21 mouse cellular contexts compared by ENCODE assay signal in genomic region chr1:134198197-134198995, GRCm38 (mm10). TPM values are rescaled to one million over a fixed set of nuclear protein-coding genes. Genes with fewer than 3 reads are reported as not detected.
DNase-seq lines count a peak whose midpoint lies in the region; ATAC-seq and TF ChIP-seq lines count a peak whose summit lies in the region.
"Had no signal": no experiment of that assay in that cellular context is flagged by ENCODE, and none has a peak within 500 bp of the region (broad histone marks: within the 10 kb centered on the region; RNA-seq: fewer than 3 reads in every experiment).

No protein-coding gene starts in this region.

- no peak overlapping the region for H3K27ac ChIP-seq in forebrain, postnatal 0 days (ENCODE audit: low read depth, low read length)
- H3K27ac ChIP-seq in forebrain, embryonic 14.5 days (ENCODE audit: low read depth, low read length): no peak overlapping the region
- H3K27ac ChIP-seq in liver, postnatal 0 days (ENCODE audit: low read depth): no peak overlapping the region
- H3K27ac ChIP-seq in liver, embryonic 12.5 days: no peak overlapping the region
- H3K27ac ChIP-seq in stomach, embryonic 15.5 days: no peak overlapping the region
- H3K27ac ChIP-seq in neural tube, embryonic 15.5 days (replicated peaks): no peak overlapping the region
- H3K27ac ChIP-seq: limb, embryonic 13.5 days; liver, embryonic 14.5 days had no signal

- TF ChIP-seq POLR2A in brain, embryonic 14.5 days (IDR thresholded peaks at IDR 0.05; ENCODE audit: borderline replicate concordance, extremely low read depth, insufficient read depth, insufficient read length, poor library complexity, severe bottlenecking): no peak

- H3K4me1 ChIP-seq in forebrain, postnatal 0 days (ENCODE audit: insufficient read depth): peaks cover 12% of the 10 kb centered on the region
- peaks cover 10% of the 10 kb centered on the region; the same call in 1 of the 2 replicates for H3K4me1 ChIP-seq in forebrain, embryonic 14.5 days (ENCODE audit: control insufficient read depth, insufficient read depth, low read length)
- peaks cover 14% of the 10 kb centered on the region for H3K4me1 ChIP-seq in liver, postnatal 0 days (ENCODE audit: insufficient read depth)
- H3K4me1 ChIP-seq in liver, embryonic 12.5 days: peaks cover 18% of the 10 kb centered on the region
- peaks cover 13% of the 10 kb centered on the region; the same call in 1 of the 2 replicates for H3K4me1 ChIP-seq in stomach, embryonic 15.5 days
- peaks cover 11% of the 10 kb centered on the region; the same call in 1 of the 2 replicates for H3K4me1 ChIP-seq in neural tube, embryonic 15.5 days

- H3K9me3 ChIP-seq in forebrain, postnatal 0 days (ENCODE audit: low read length): no peaks in the 10 kb centered on the region
- no peaks in the 10 kb centered on the region for H3K9me3 ChIP-seq in forebrain, embryonic 14.5 days (replicated peaks; ENCODE audit: control insufficient read depth, low read length)
- no peaks in the 10 kb centered on the region for H3K9me3 ChIP-seq in liver, postnatal 0 days (ENCODE audit: low read length)
- H3K9me3 ChIP-seq in liver, embryonic 12.5 days (replicated peaks): no peaks in the 10 kb centered on the region
- H3K9me3 ChIP-seq in stomach, embryonic 15.5 days: no peaks in the 10 kb centered on the region
- no peaks in the 10 kb centered on the region for H3K9me3 ChIP-seq in neural tube, embryonic 15.5 days (replicated peaks)
- H3K9me3 ChIP-seq: heart, embryonic 10.5 days; limb, embryonic 13.5 days had no signal

- WGBS in forebrain, postnatal 0 days: 65% methylated on average over 12 of the region's 12 CpGs
- 75% methylated on average over 12 of the region's 12 CpGs for WGBS in forebrain, embryonic 14.5 days
- WGBS in liver, postnatal 0 days (ENCODE audit: insufficient replicate concordance): 71% methylated on average over 12 of the region's 12 CpGs
- 70% methylated on average over 12 of the region's 12 CpGs for WGBS in liver, embryonic 12.5 days (ENCODE audit: insufficient replicate concordance)
- WGBS in stomach, embryonic 15.5 days: 67% methylated on average over 12 of the region's 12 CpGs
- WGBS in neural tube, embryonic 15.5 days: 83% methylated on average over 12 of the region's 12 CpGs

- H3K36me3 ChIP-seq in forebrain, postnatal 0 days (ENCODE audit: insufficient read depth): no peaks in the 10 kb centered on the region; the same call in 1 of the 2 replicates
- H3K36me3 ChIP-seq in forebrain, embryonic 14.5 days (ENCODE audit: control insufficient read depth, insufficient read depth, low read length): no peaks in the 10 kb centered on the region
- no peaks in the 10 kb centered on the region; the same call in none of the 2 replicates for H3K36me3 ChIP-seq in liver, postnatal 0 days (replicated peaks; ENCODE audit: insufficient read depth, low read length)
- H3K36me3 ChIP-seq in liver, embryonic 12.5 days: no peaks in the 10 kb centered on the region
- no peaks in the 10 kb centered on the region for H3K36me3 ChIP-seq in stomach, embryonic 15.5 days
- H3K36me3 ChIP-seq in neural tube, embryonic 15.5 days: no peaks in the 10 kb centered on the region
- H3K36me3 ChIP-seq: limb, embryonic 13.5 days had no signal

- no peak overlapping the region for H3K4me3 ChIP-seq in forebrain, postnatal 0 days (ENCODE audit: low read depth, low read length)
- no peak overlapping the region for H3K4me3 ChIP-seq in forebrain, embryonic 14.5 days (ENCODE audit: low read depth, low read length)
- no peak overlapping the region for H3K4me3 ChIP-seq in liver, postnatal 0 days (ENCODE audit: low read depth, low read length)
- no peak overlapping the region for H3K4me3 ChIP-seq in liver, embryonic 12.5 days
- no peak overlapping the region for H3K4me3 ChIP-seq in stomach, embryonic 15.5 days (replicated peaks)
- H3K4me3 ChIP-seq in neural tube, embryonic 15.5 days (replicated peaks): no peak overlapping the region
- H3K4me3 ChIP-seq: heart, embryonic 10.5 days; limb, embryonic 13.5 days had no signal

- ATAC-seq in forebrain, postnatal 0 days: peak; percentile 42; the same call in 1 of the 2 replicates
- ATAC-seq in forebrain, embryonic 14.5 days: no peak
- ATAC-seq in liver, postnatal 0 days: peak; percentile 38; the same call in 1 of the 2 replicates
- ATAC-seq in liver, embryonic 12.5 days: no peak
- peak; percentile 38; the same call in 1 of the 2 replicates for ATAC-seq in stomach, embryonic 15.5 days (ENCODE audit: insufficient read depth, low FRiP score, low read depth)
- ATAC-seq in neural tube, embryonic 15.5 days (ENCODE audit: low FRiP score): no peak

- DNase-seq in forebrain, postnatal 0 days: no peak
- DNase-seq in forebrain, embryonic 14.5 days (ENCODE audit: low spot score): no peak
- DNase-seq in liver, postnatal 0 days: no peak
- peak; percentile 56 for DNase-seq in brain, embryonic 14.5 days (ENCODE audit: low read depth)
- DNase-seq: cerebellum, adult 11-12 months; cerebellum, postnatal 36 days; kidney, adult 9 months; layer of hippocampus, adult 9-11 months; right cerebral cortex, postnatal 25 days; thymus, adult 2 months had no signal

- TF ChIP-seq CTCF in forebrain, postnatal 0 days (IDR thresholded peaks at IDR 0.05; ENCODE audit: low read depth): no peak
- no peak for TF ChIP-seq CTCF in liver, postnatal 0 days (IDR thresholded peaks at IDR 0.05; ENCODE audit: low read depth)
- TF ChIP-seq CTCF in brain, embryonic 14.5 days (IDR thresholded peaks at IDR 0.05; ENCODE audit: borderline replicate concordance, extremely low read depth, insufficient read depth, insufficient read length): no peak

- H3K9ac ChIP-seq in forebrain, postnatal 0 days: no peak overlapping the region
- no peak overlapping the region for H3K9ac ChIP-seq in forebrain, embryonic 14.5 days (ENCODE audit: low read length)
- no peak overlapping the region for H3K9ac ChIP-seq in liver, postnatal 0 days (replicated peaks)
- no peak overlapping the region for H3K9ac ChIP-seq in liver, embryonic 12.5 days
- H3K9ac ChIP-seq in stomach, embryonic 15.5 days: no peak overlapping the region
- H3K9ac ChIP-seq in neural tube, embryonic 15.5 days (replicated peaks): no peak overlapping the region
- H3K9ac ChIP-seq: limb, embryonic 13.5 days; liver, embryonic 14.5 days had no signal

- H3K4me2 ChIP-seq in forebrain, postnatal 0 days (ENCODE audit: low read depth): no peak overlapping the region
- H3K4me2 ChIP-seq in forebrain, embryonic 14.5 days (ENCODE audit: low read length): no peak overlapping the region
- H3K4me2 ChIP-seq in liver, postnatal 0 days (ENCODE audit: low read depth, low read length): no peak overlapping the region
- H3K4me2 ChIP-seq in liver, embryonic 12.5 days: no peak overlapping the region
- H3K4me2 ChIP-seq in stomach, embryonic 15.5 days: no peak overlapping the region
- no peak overlapping the region for H3K4me2 ChIP-seq in neural tube, embryonic 15.5 days
- H3K4me2 ChIP-seq: limb, embryonic 13.5 days had no signal

- no peaks in the 10 kb centered on the region for H3K27me3 ChIP-seq in forebrain, postnatal 0 days (ENCODE audit: insufficient read depth, low read length)
- H3K27me3 ChIP-seq in forebrain, embryonic 14.5 days (replicated peaks; ENCODE audit: control insufficient read depth, insufficient read depth, low read length): no peaks in the 10 kb centered on the region
- no peaks in the 10 kb centered on the region for H3K27me3 ChIP-seq in liver, postnatal 0 days (ENCODE audit: insufficient read depth, low read length)
- H3K27me3 ChIP-seq in liver, embryonic 12.5 days (replicated peaks): peaks cover 48% of the 10 kb centered on the region
- no peaks in the 10 kb centered on the region for H3K27me3 ChIP-seq in stomach, embryonic 15.5 days (replicated peaks)
- H3K27me3 ChIP-seq in neural tube, embryonic 15.5 days (replicated peaks): no peaks in the 10 kb centered on the region
- H3K27me3 ChIP-seq: limb, embryonic 13.5 days had no signal

- no peak for TF ChIP-seq EP300 in liver, postnatal 0 days (IDR thresholded peaks at IDR 0.05; ENCODE audit: low read depth)

RNA-seq across cellular contexts. Expression of gene Mybph, which starts 5.1 kb away (rescaled TPM):
- 0.10 and 0.23 TPM in 2 replicates for total RNA-seq in forebrain, postnatal 0 days (2014; rRNA removed)
- polyA plus RNA-seq in forebrain, postnatal 0 days (2015; fragmentation: Nextera tagmentation; extraction: Ambion mirVana): 0.12 TPM in 1 of 2 replicates, not detected in the other
- polyA plus RNA-seq in forebrain, embryonic 14.5 days (2014; fragmentation: Nextera tagmentation; extraction: Ambion mirVana): 0.10 TPM in 1 of 2 replicates, not detected in the other
- 0.14 TPM in 1 of 2 replicates, not detected in the other for polyA plus RNA-seq in liver, postnatal 0 days (2015; fragmentation: Nextera tagmentation; extraction: Ambion mirVana)
- polyA plus RNA-seq in liver, embryonic 12.5 days (2016; fragmentation: Nextera tagmentation; extraction: Ambion mirVana): 0.37 and 1.1 TPM in 2 replicates
- 0.98 and 1.4 TPM in 2 replicates for polyA plus RNA-seq in brain, embryonic 14.5 days (2012; rRNA removed)
- 0.30 and 1.3 TPM in 2 replicates for polyA plus RNA-seq in stomach, embryonic 15.5 days (2015; fragmentation: Nextera tagmentation; extraction: Ambion mirVana)
- polyA plus RNA-seq in neural tube, embryonic 15.5 days (2015; fragmentation: Nextera tagmentation; extraction: Ambion mirVana): 2.7 and 4.4 TPM in 2 replicates
- polyA plus RNA-seq: forebrain, embryonic 11.5 days; intestine, embryonic 14.5 days; spleen, adult 2 months; stomach, embryonic 14.5 days had no signal

RNA-seq across cellular contexts. Expression of gene Chil1, which starts 16.4 kb away (rescaled TPM):
- 0.38 and 1.3 TPM in 2 replicates for total RNA-seq in forebrain, postnatal 0 days (2014; rRNA removed)
- polyA plus RNA-seq in forebrain, postnatal 0 days (2015; fragmentation: Nextera tagmentation; extraction: Ambion mirVana): 3.3 and 4.1 TPM in 2 replicates
- polyA plus RNA-seq in forebrain, embryonic 14.5 days (2014; fragmentation: Nextera tagmentation; extraction: Ambion mirVana): 2.5 and 3.7 TPM in 2 replicates
- 18.8 and 19.3 TPM in 2 replicates for polyA plus RNA-seq in liver, postnatal 0 days (2015; fragmentation: Nextera tagmentation; extraction: Ambion mirVana)
- polyA plus RNA-seq in liver, embryonic 12.5 days (2016; fragmentation: Nextera tagmentation; extraction: Ambion mirVana): 1.4 and 1.5 TPM in 2 replicates
- polyA plus RNA-seq in brain, embryonic 14.5 days (2012; rRNA removed): 2.0 and 2.6 TPM in 2 replicates
- 2.6 and 2.9 TPM in 2 replicates for polyA plus RNA-seq in stomach, embryonic 15.5 days (2015; fragmentation: Nextera tagmentation; extraction: Ambion mirVana)
- 2.0 and 2.1 TPM in 2 replicates for polyA plus RNA-seq in neural tube, embryonic 15.5 days (2015; fragmentation: Nextera tagmentation; extraction: Ambion mirVana)

RNA-seq across cellular contexts. Expression of gene Adora1, which starts 36.8 kb away (rescaled TPM):
- total RNA-seq in forebrain, postnatal 0 days (2014; rRNA removed): 38.4 and 41.5 TPM in 2 replicates
- polyA plus RNA-seq in forebrain, postnatal 0 days (2015; fragmentation: Nextera tagmentation; extraction: Ambion mirVana): 29.3 and 37.5 TPM in 2 replicates
- 5.4 and 7.1 TPM in 2 replicates for polyA plus RNA-seq in forebrain, embryonic 14.5 days (2014; fragmentation: Nextera tagmentation; extraction: Ambion mirVana)
- 6.4 and 8.3 TPM in 2 replicates for polyA plus RNA-seq in liver, postnatal 0 days (2015; fragmentation: Nextera tagmentation; extraction: Ambion mirVana)
- polyA plus RNA-seq in liver, embryonic 12.5 days (2016; fragmentation: Nextera tagmentation; extraction: Ambion mirVana): 0.06 and 0.16 TPM in 2 replicates
- polyA plus RNA-seq in brain, embryonic 14.5 days (2012; rRNA removed): 12.9 and 15.2 TPM in 2 replicates
- 11.8 and 13.8 TPM in 2 replicates for polyA plus RNA-seq in stomach, embryonic 15.5 days (2015; fragmentation: Nextera tagmentation; extraction: Ambion mirVana)
- polyA plus RNA-seq in neural tube, embryonic 15.5 days (2015; fragmentation: Nextera tagmentation; extraction: Ambion mirVana): 23.8 and 28.8 TPM in 2 replicates
- total RNA-seq: megakaryocyte, adult 5-6 weeks had no signal

Comparison
In these comparisons a context has a peak if more than half of its experiments do, and no peak if none do; other contexts are left out.
1. ATAC-seq: peak in forebrain, postnatal 0 days (single experiment), liver, postnatal 0 days (single experiment) and stomach, embryonic 15.5 days (single experiment); none in forebrain, embryonic 14.5 days (single experiment), liver, embryonic 12.5 days (single experiment) and neural tube, embryonic 15.5 days (single experiment).